Comparison of ENCODE assay signal across 28 mouse cellular contexts in genomic region chr5:90819756-90820155, GRCm38 (mm10). TPM values are rescaled to one million over a fixed set of nuclear protein-coding genes. Genes with fewer than 3 reads are reported as not detected.
A peak's percentile ranks its signal among the peaks of the same experiment; 100 is the strongest.
DNase-seq lines count a peak whose midpoint lies in the region; ATAC-seq and TF ChIP-seq lines count a peak whose summit lies in the region.
"Had no signal": no experiment of that assay in that cellular context is flagged by ENCODE, and none has a peak within 500 bp of the region (broad histone marks: within the 10 kb centered on the region; RNA-seq: fewer than 3 reads in every experiment).

No protein-coding gene starts in this region.

- no peaks in the 10 kb centered on the region for H3K4me1 ChIP-seq in lung, embryonic 14.5 days (ENCODE audit: insufficient read depth)
- H3K4me1 ChIP-seq in lung, embryonic 16.5 days (replicated peaks; ENCODE audit: control insufficient read depth, insufficient read depth, low read length) = no peaks in the 10 kb centered on the region
- H3K4me1 ChIP-seq: embryonic facial prominence, embryonic 12.5 days; forebrain, embryonic 15.5 days; heart, embryonic 12.5 days; hindbrain, embryonic 10.5 days had no signal

- no peak overlapping the region for H3K27ac ChIP-seq in lung, embryonic 14.5 days (ENCODE audit: low read depth)
- H3K27ac ChIP-seq in lung, embryonic 16.5 days (ENCODE audit: low read length) = no peak overlapping the region
- H3K27ac ChIP-seq: embryonic facial prominence, embryonic 12.5 days; forebrain, embryonic 15.5 days; heart, adult 2 months; hindbrain, embryonic 10.5 days; hindbrain, embryonic 14.5 days had no signal

- H3K9ac ChIP-seq in lung, embryonic 14.5 days = no peak overlapping the region
- no peak overlapping the region for H3K9ac ChIP-seq in lung, embryonic 16.5 days (ENCODE audit: low read length)
- H3K9ac ChIP-seq: embryonic facial prominence, embryonic 12.5 days; forebrain, embryonic 15.5 days; heart, embryonic 12.5 days; hindbrain, embryonic 14.5 days had no signal

- peak; percentile 5 for DNase-seq in embryo, embryonic 11.5 days (ENCODE audit: low read depth, low spot score)
- DNase-seq in embryo, embryonic 10.5 days (ENCODE audit: low spot score) = no peak
- peak; percentile 65 for DNase-seq in lung, embryonic 14.5 days
- no peak for DNase-seq in lung, postnatal 14 days
- DNase-seq in lung, postnatal 36 days = peak; percentile 64
- no peak for DNase-seq in adrenal gland, postnatal 10 days
- no peak for DNase-seq in natural killer cell, adult 2 months (ENCODE audit: low spot score in 2 of 2)
- DNase-seq: adrenal gland, adult 2 months; adrenal gland, postnatal 36 days; cerebellum, adult 2 months; cerebellum, postnatal 14 days; gastrocnemius, postnatal 14 days; heart, adult 2 months had no signal

- no peaks in the 10 kb centered on the region for H3K9me3 ChIP-seq in lung, embryonic 14.5 days (ENCODE audit: low read depth, low read length)
- H3K9me3 ChIP-seq in lung, embryonic 16.5 days (ENCODE audit: control insufficient read depth, low read length) = no peaks in the 10 kb centered on the region
- H3K9me3 ChIP-seq: embryonic facial prominence, embryonic 12.5 days; forebrain, embryonic 15.5 days; heart, embryonic 12.5 days; hindbrain, embryonic 10.5 days had no signal

- H3K4me3 ChIP-seq in lung, embryonic 14.5 days (ENCODE audit: low read depth, low read length) = no peak overlapping the region
- no peak overlapping the region for H3K4me3 ChIP-seq in lung, embryonic 16.5 days (ENCODE audit: low read length)
- H3K4me3 ChIP-seq: embryonic facial prominence, embryonic 12.5 days; forebrain, embryonic 15.5 days; heart, adult 2 months; heart, embryonic 12.5 days; hindbrain, embryonic 10.5 days had no signal

- no peaks in the 10 kb centered on the region for H3K36me3 ChIP-seq in lung, embryonic 14.5 days (ENCODE audit: insufficient read depth)
- no peaks in the 10 kb centered on the region for H3K36me3 ChIP-seq in lung, embryonic 16.5 days (ENCODE audit: control insufficient read depth, insufficient read depth, low read length)
- H3K36me3 ChIP-seq: embryonic facial prominence, embryonic 12.5 days; forebrain, embryonic 15.5 days; heart, embryonic 12.5 days; hindbrain, embryonic 10.5 days had no signal

- no peak overlapping the region for H3K4me2 ChIP-seq in lung, embryonic 14.5 days
- no peak overlapping the region for H3K4me2 ChIP-seq in lung, embryonic 16.5 days (ENCODE audit: low read depth, low read length)
- H3K4me2 ChIP-seq: embryonic facial prominence, embryonic 12.5 days; forebrain, embryonic 15.5 days; heart, embryonic 12.5 days; hindbrain, embryonic 14.5 days had no signal

- TF ChIP-seq CTCF in lung, embryonic 14.5 days (IDR thresholded peaks at IDR 0.05; ENCODE audit: low read depth) = no peak

- ATAC-seq in lung, embryonic 14.5 days (ENCODE audit: insufficient read depth) = peak; percentile 75; the same call in 1 of the 2 replicates
- ATAC-seq in lung, embryonic 16.5 days (ENCODE audit: low read depth) = peak; percentile 80
- ATAC-seq: activated CD4-positive, CD25-positive, alpha-beta regulatory T cell, adult 4 months; forebrain, embryonic 15.5 days; Patski had no signal

- no peaks in the 10 kb centered on the region for H3K27me3 ChIP-seq in lung, embryonic 14.5 days (ENCODE audit: insufficient read depth, low read length)
- no peaks in the 10 kb centered on the region for H3K27me3 ChIP-seq in lung, embryonic 16.5 days (ENCODE audit: control insufficient read depth, insufficient read depth, low read depth, low read length)
- H3K27me3 ChIP-seq: embryonic facial prominence, embryonic 12.5 days; forebrain, embryonic 15.5 days; heart, embryonic 12.5 days; Patski had no signal

RNA-seq across cellular contexts. Expression of gene Cxcl15, which starts 25.4 kb away (rescaled TPM):
- polyA plus RNA-seq in lung, embryonic 14.5 days (2014; fragmentation: Nextera tagmentation; extraction: Ambion mirVana) = 11.4 and 11.7 TPM in 2 replicates
- 25.4 and 40.0 TPM in 2 replicates for polyA plus RNA-seq in lung, embryonic 16.5 days (2015; fragmentation: Nextera tagmentation; extraction: Ambion mirVana)
- total RNA-seq in adrenal gland, postnatal 10 days (2021) = not detected
- total RNA-seq: adrenal gland, adult 2 months; adrenal gland, postnatal 36 days; gastrocnemius, postnatal 14 days; heart, adult 2 months; heart, postnatal 25 days; MEL had no signal
- polyA plus RNA-seq: activated CD4-positive, CD25-positive, alpha-beta regulatory T cell, adult 4 months; adrenal gland, adult 2 months; C2C12; cerebellum, adult 2 months; cortical plate, adult 2 months; forebrain, embryonic 11.5 days; forebrain, embryonic 15.5 days; frontal cortex, adult 2 months; gonadal fat pad, adult 2 months; heart, embryonic 12.5 days; hindbrain, embryonic 10.5 days; hindbrain, embryonic 14.5 days had no signal

RNA-seq across cellular contexts. Expression of gene Cxcl3, which starts 33.9 kb away (rescaled TPM):
- polyA plus RNA-seq in lung, embryonic 14.5 days (2014; fragmentation: Nextera tagmentation; extraction: Ambion mirVana) = 0.18 TPM in 1 of 2 replicates, not detected in the other
- polyA plus RNA-seq in lung, embryonic 16.5 days (2015; fragmentation: Nextera tagmentation; extraction: Ambion mirVana) = not detected in 2 replicates
- total RNA-seq in adrenal gland, postnatal 10 days (2021) = not detected
- total RNA-seq: adrenal gland, adult 2 months; adrenal gland, postnatal 36 days; gastrocnemius, postnatal 14 days; heart, adult 2 months; heart, postnatal 25 days; MEL had no signal
- polyA plus RNA-seq: activated CD4-positive, CD25-positive, alpha-beta regulatory T cell, adult 4 months; C2C12; cerebellum, adult 2 months; cortical plate, adult 2 months; forebrain, embryonic 11.5 days; forebrain, embryonic 15.5 days; frontal cortex, adult 2 months; heart, adult 2 months; heart, embryonic 12.5 days; hindbrain, embryonic 10.5 days; hindbrain, embryonic 14.5 days; Patski had no signal

RNA-seq across cellular contexts. Expression of gene Pf4, which starts 47.5 kb away (rescaled TPM):
- polyA plus RNA-seq in lung, embryonic 14.5 days (2014; fragmentation: Nextera tagmentation; extraction: Ambion mirVana) = 57.3 and 60.3 TPM in 2 replicates
- 72.7 and 86.3 TPM in 2 replicates for polyA plus RNA-seq in lung, embryonic 16.5 days (2015; fragmentation: Nextera tagmentation; extraction: Ambion mirVana)
- total RNA-seq in adrenal gland, postnatal 10 days (2021) = 10 to 100 TPM; 27.3 to 27.8 TPM
- polyA plus RNA-seq: activated CD4-positive, CD25-positive, alpha-beta regulatory T cell, adult 4 months; C2C12; Patski had no signal

RNA-seq across cellular contexts. Expression of gene Ppbp, which starts 51.4 kb away (rescaled TPM):
- 8.4 and 9.2 TPM in 2 replicates for polyA plus RNA-seq in lung, embryonic 14.5 days (2014; fragmentation: Nextera tagmentation; extraction: Ambion mirVana)
- 6.0 and 6.5 TPM in 2 replicates for polyA plus RNA-seq in lung, embryonic 16.5 days (2015; fragmentation: Nextera tagmentation; extraction: Ambion mirVana)
- total RNA-seq in adrenal gland, postnatal 10 days (2021) = 1 to 10 TPM; 4.4 to 5.8 TPM
- polyA plus RNA-seq: activated CD4-positive, CD25-positive, alpha-beta regulatory T cell, adult 4 months had no signal

Comparison
In these comparisons a context has a peak if more than half of its experiments do, and no peak if none do; other contexts are left out.
1. DNase-seq: peak in embryo, embryonic 11.5 days (single experiment), lung, embryonic 14.5 days (single experiment) and lung, postnatal 36 days (single experiment); none in embryo, embryonic 10.5 days (single experiment), lung, postnatal 14 days (single experiment), adrenal gland, postnatal 10 days (single experiment) and natural killer cell, adult 2 months (0 of 2).